Mouse (Mus musculus) cerebellum, postnatal 36 days (tissue): ENCODE data around the gene Npl.

Experiments
- DNase-seq, 2 experiments: peaks; one replicate each; pipeline ENCODE4 v3.0.0; 2021 to 2022; ENCODE audit warnings: mixed read lengths in 2 of 2

Npl gene

GRCm38 (mm10) chr1:153549536-153550199 lies at the start of gene Npl:
Npl (minus strand) TSS chr1:153550045.
- peak; percentile 38 to 47 for DNase-seq

DNA sequence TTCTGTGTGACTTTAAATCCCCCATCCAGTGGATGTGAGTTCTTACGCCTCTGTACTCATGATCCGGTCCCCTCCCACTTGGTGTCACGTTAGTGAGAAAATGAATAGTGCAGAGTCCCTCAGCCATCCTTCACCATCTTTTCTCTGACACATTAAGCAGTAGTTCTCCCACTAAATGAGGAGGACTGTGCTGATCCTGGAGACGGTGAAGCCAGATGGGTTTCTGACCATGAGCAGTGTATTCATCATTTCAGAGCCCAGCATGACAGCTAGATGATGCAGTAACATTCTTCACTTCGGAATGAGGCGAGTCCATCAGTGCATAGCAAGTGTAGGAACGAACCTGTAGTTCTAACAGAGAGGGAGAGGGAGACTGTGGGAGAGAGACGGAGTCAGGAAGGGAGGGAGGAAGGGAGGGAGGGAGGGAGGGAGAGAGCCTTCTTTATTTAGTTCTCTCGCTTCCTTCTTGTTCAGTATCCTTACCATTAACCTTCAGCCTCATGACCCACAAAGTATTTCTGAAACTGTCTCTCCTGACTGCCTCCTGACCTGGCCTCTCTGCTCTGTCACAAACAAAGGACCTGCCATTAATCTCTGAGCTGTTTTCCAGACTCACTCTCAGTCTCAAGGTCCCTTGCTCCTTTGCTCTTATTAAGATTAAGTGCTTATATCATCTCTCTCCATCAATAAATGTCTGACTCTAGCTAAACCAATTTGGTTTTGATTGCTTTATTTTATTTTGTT lies 49.6 kb upstream of the Npl start:
- no peak for DNase-seq

DNA sequence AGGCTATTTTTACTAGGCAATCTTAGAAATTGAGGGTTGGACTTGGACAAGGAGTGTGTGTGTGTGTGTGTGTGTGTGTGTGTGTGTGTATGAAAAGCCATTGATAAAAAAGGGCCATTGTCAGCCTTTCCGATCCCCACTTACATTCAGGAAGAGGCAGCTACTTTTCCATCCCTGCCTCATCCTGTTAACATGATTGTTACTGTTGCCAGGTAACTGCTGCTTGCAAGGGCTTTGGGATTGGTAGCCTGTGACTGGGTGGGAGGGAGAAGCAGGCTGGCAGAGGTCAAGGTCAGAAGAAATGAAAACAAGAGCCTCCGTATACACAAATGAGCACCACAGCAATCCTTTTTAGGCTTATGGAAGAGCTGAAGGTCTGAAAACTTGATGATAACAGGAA lies 48.9 kb upstream of the Npl start:
- no peak for DNase-seq

DNA sequence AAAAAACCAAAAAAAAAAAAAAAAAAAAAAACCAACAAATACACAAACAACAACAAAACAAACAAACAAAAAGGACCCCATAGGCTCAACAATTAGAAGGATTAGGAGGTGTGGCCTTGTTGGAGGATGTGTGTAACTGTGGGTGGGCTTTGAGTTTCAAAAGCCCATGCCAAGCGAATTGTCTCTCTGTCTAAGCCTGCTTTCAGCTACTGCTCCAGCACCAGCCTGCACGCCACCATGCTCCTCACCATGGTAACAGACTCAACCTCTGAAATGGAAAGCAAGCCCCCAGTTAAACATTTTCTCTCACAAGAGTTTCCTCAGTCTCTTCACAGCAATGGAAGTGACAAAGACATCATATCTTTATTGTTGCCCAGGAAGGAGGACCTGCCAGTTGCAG lies 43.8 kb upstream of the Npl start:
- DNase-seq = no peak

GRCm38 (mm10) chr1:153590176-153590734 lies 40.4 kb upstream of the Npl start:
- no peak for DNase-seq

GRCm38 (mm10) chr1:153587956-153588355 lies 38.1 kb upstream of the Npl start:
- no peak for DNase-seq

DNA sequence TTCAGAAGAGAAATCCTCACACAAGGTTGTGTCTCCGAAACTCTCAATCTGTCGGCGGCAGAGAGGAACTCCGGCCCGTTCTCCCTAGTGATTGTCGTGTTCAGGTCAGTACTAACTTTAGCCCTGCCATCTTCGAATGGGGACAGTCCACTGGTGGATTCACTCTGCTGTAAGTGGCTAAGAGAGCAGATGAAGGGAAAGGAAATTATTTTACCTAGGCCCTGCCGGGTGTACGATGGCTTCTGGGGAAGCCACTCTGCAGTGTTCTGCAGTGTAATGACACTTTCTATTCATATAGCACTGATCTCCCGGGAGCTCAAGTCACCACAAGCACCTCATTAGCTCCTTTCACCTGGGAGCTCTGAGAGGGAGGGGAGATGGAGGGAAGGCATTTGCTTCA lies 37.0 kb upstream of the Npl start:
- no peak for DNase-seq

DNA sequence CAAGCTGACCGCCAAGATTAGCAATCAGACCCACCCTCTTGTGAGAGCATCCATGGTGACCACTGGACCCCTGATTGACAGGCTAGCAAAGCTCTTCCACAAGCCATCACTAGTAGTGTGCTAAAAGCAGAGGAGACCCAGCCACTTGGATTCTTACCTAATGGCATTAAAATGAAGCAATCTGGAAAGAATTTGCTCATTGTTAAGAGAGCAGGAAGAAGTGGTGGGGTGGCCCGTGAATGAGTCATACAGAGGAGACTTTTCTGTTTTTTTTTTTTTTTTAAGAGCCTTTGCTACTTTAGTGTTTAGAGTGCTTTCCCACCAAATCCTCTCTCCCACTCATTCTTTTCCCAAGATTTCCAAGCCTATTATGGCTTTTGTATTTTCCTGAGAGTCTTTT lies 35.9 kb upstream of the Npl start:
- DNase-seq = no peak

DNA sequence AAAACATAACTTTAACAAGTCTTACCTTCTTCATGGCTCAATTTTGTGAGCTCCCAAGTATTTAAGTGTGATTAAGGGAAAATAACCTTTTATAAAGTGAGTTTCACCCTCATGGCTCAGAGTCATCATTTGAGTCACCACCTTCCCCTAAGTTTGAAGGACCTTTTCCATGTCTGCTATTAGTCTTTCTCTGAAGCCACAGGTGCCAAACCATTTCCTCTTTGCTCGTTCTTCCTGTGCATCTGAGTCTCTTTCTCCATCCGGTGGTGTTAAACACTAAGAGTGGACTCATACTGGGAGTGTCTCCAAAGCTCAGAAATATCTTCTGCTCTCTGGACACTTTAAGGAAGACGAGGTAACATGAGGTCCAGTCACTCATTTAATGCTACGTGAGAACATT lies 33.3 kb upstream of the Npl start:
- DNase-seq = no peak

DNA sequence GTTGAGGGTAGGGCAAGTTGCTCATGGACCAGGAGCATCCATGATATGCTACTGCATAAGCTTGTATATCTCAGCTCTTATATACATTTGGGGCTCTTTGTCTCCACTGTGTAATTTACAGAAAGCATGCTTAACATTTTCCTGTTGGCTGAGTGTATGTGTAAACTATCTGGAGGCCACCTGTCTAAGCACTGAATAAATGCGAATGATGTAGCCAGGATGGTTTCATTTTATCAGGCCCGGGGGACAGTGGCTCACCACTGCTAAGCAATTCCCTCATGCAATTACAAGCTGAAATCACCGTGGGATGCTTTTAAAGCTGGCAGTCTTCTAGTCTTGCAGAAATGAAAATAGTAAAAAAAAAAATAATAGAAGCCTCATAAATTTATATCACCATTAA lies 24.9 kb upstream of the Npl start:
- DNase-seq = no peak

DNA sequence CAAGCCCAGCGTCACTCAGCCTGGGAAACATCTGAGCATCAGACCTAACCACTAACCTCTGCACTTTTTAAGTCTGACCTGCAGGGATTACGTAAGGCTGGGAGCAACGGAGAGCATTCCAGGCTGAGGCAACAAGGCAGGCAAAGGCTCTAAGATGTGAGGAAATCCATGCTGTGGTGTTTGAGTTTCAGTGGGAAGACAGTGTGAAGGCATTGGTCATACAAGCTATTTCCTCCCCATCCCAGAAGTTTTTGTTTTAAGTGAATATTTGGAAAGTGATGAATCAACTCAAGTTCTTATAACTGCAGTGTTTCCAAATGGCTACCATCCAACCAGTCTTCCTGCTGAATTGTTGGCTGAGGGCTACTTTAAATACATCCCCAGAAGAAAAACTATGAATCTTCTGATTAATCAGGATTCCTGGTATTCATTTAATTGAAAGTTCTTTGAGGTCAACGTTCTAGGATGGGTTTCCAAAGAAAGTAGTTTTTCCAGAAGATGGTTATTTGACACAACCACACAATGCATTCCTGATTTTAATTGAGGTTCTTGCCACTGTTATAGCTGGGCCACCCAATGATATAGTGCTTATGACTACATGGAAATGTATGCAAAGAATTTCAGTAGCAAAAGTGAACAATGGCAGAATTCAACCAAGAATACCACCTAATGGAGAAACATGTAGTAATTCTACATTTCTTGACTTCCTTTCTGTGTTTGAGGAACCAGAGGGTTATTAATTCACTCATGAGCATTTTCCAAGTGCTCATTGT lies 22.6 kb upstream of the Npl start:
- DNase-seq = no peak

DNA sequence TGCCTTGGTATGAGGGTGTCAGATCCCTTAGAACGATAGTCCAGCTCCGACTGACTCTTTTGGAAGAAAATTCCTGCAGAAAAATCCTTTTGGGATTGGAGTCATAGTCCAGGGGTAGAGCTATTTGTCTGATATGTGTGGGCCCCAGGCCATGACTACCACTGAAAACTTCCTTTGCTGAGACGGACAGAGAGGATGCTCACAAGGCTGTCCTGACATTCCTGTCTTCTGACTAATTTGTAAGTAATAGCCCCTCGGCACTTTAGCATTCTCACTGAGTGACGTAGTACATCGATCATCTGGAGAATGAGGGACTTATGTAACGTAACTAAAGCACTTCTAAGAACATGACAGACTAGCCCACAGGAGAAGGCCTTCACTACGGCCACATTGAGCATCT lies 15.9 kb upstream of the Npl start:
- DNase-seq = no peak

- DNase-seq = no peak
Observed at GRCm38 (mm10) chr1:153564701-153565100, 14.9 kb upstream of the Npl start.

DNA sequence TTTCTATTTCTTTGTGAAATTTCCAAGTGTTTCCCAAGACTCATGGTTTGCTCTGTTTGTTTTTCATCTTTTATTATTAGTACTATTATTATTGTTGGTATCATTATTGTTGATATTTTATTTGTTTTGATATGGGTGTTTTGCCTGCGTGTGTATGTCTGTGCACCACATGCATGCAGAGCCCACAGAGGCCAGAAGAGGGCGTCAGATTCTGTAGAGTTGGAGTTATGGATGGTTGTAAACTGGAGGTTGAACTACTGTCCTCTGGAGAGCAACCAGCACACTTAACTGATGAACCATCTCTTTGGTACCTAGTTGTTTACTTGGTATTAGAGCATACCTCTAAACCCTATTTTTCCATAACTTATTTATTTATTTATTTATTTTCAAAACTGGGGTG lies 13.8 kb upstream of the Npl start:
- no peak for DNase-seq

DNA sequence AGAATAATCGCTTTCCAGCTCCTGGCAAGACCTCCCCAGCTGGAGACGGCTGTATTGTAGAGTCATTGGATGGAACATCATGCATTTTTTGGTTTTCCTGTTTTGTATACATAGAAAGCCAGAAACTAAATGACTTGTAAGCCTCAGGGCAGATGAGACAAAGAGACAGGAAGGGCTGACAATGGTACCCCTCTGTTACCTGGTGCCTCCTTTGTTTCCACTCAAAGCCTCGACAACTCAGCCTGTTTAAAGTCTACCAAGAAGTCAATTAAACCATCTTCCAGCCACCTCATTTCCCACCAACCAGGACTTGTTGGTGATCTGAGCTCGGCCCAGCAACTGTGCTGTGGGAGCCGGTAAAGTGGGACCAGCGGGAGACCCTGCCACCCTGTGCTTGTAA lies 11.0 kb upstream of the Npl start:
- DNase-seq = no peak

DNA sequence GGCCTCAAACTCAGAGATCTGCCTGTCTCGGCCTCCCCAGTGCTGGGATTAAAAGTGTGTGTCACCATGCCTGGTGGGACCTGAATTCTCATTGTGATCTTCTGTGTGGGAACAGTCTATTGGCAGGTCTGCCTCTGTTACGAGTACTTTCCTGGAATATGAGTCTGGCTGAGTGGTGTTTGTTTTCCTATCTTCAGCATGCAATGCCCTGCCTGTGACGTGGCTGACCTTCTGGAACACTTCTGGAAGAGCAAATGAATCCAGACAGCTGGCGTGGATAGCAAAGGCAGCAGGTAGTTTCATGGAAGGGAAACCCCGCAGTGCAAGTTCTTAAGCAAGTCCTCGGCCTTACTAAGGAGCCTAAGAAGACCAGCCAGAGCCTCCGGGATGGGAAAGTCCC lies 9.9 kb upstream of the Npl start:
- DNase-seq = no peak

GRCm38 (mm10) chr1:153559126-153559647 lies 9.3 kb upstream of the Npl start:
- peak; percentile 72 to 81 for DNase-seq

GRCm38 (mm10) chr1:153556896-153557295 lies 7.1 kb upstream of the Npl start:
- peak; percentile 15 to 51 for DNase-seq

- DNase-seq = no peak
Observed at GRCm38 (mm10) chr1:153556202-153556601, 6.4 kb upstream of the Npl start.

DNA sequence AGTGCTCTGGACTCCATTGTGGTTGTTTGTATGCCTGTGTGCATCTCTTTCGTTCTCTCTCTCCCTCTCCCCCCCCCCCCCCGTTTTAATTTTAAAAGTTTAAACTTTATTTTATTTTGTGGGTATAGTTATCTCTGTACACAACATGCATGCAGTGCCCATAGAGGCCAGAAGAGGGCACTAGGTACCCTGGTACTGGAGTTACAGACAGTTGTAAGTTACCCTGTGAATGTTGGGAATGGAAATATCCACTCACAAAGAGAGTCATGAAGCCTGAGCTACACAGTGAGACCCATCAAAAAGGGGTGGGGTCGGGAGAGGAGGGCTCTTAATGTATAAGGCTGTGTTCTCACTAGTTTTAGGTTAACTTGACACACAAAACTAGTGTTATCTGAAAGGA lies 969 bp upstream of the Npl start:
- DNase-seq = peak; percentile 47 to 50

DNA sequence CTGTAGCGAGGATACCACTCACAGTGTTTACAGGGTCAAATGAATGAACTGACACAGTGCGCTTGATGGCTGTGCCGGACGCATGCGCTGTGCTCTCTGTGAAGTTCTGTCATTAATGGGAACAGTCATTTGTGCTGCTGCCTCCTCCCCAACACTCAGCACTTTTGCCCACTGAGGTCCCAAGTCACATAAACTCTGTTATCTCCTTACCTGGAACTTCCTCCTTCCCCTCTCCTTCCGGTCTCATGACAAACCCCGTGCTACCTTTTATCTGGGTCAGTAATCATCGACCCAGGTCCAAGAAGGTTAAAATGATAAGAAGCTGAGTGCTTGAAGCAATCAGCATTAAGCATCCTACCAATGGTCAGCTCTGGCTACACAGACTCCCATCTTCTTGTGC lies 2.3 kb downstream of the Npl start:
- DNase-seq = no peak

DNA sequence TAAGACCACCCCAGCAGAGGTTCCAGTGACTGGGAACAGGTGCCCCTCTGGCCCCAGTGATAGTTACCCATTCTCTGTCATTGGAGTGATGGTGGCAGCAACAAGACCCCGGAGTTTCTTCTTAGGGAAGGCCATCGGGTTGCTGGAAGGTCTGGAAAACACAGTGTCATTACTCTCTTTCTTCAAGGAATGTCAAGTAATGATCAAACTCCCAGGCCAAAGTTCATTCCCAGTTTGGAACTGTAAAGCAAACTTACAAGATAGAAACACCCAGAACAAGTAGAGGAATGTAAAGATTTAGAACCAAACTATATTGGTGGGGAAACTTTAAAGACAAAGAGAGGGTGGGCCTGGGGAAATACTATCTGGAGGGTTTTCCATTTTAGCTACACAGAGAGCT lies 4.6 kb downstream of the Npl start:
- no peak for DNase-seq

DNA sequence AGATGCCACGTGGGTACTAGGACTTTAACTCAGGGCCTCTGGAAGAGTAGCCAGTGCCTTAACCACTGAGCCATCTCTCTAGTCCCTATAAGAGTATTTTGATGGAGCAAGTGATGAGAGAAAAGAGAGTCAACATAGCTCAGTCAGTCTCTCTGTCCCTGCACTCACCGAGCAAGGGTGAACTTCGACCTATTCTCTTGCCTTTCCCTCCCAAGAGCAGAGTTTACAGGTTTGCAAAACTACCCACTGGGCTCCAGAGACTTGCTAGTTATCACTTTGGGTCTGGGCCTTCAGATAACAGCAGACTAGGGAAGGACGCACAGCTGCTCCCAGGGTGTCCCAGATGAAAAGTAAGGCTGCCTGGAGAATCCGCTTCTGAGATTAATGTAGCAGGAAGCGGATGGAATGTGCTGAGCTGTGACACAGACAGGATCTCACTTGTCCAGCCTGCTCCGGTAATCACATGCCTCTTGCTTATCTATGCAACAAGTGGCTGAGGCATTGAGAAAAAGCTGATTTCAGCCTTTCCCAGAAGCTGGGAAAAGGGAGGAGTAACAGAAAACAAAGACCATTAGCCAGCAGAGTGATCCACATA lies 7.0 kb downstream of the Npl start:
- DNase-seq = no peak
